Mouse (Mus musculus): ENCODE measurements around the gene Zfp609.

Gene Zfp609

GRCm38 (mm10) chr9:65642546-65642945 is 184.8 kb downstream of the Zfp609 start:
- intact Hi-C loops (cut with DNase I): no loop called here
